Comparison of ENCODE assay signal across 8 mouse cellular contexts in genomic region chr12:112678555-112679026, GRCm38 (mm10). TPM values are rescaled to one million over a fixed set of nuclear protein-coding genes. Genes with fewer than 3 reads are reported as not detected.
A peak's percentile ranks its signal among the peaks of the same experiment; 100 is the strongest.
DNase-seq lines count a peak whose midpoint lies in the region; ATAC-seq and TF ChIP-seq lines count a peak whose summit lies in the region.

Zbtb42 (plus strand) TSS chr12:112678828.

- DNase-seq in G1E (ENCODE audit: low spot score) = no peak
- DNase-seq in heart, adult 11 months = peak; percentile 98
- DNase-seq in lung, adult 18-20 months = peak; percentile 80 to 89
- no peak for DNase-seq in frontal cortex, postnatal 14 days (ENCODE audit: low spot score in 2 of 2)
- DNase-seq in layer of hippocampus, adult 9-11 months = no peak

- ATAC-seq in G1E (ENCODE audit: extremely low read depth, insufficient number of reproducible peaks, low FRiP score, poor library complexity, severe bottlenecking) = no peak
- peak; percentile 46 for ATAC-seq in intestine, postnatal 0 days
- ATAC-seq in neural tube, embryonic 13.5 days (ENCODE audit: low read depth) = no peak

- under 1% methylated on average over 54 of the region's 60 CpGs for WGBS in intestine, postnatal 0 days
- under 1% methylated on average over 43 of the region's 60 CpGs for WGBS in neural tube, embryonic 13.5 days

- H3K27me3 ChIP-seq in G1E (ENCODE audit: insufficient read depth, low read length) = peaks cover 69% of the 10 kb centered on the region
- no peaks in the 10 kb centered on the region for H3K27me3 ChIP-seq in intestine, postnatal 0 days (replicated peaks; ENCODE audit: control insufficient read depth, insufficient read depth, low read length)
- peaks cover 42% of the 10 kb centered on the region for H3K27me3 ChIP-seq in neural tube, embryonic 13.5 days

- H3K27ac ChIP-seq in brown adipose tissue, adult 24 weeks (replicated peaks; ENCODE audit: low read depth, low read length) = peak within 1 kb of the TSS; percentile 46
- peak within 1 kb of the TSS; percentile 90 for H3K27ac ChIP-seq in intestine, postnatal 0 days (ENCODE audit: low read depth, low read length)
- H3K27ac ChIP-seq in neural tube, embryonic 13.5 days (replicated peaks) = no peak within 1 kb of the TSS

- H3K9ac ChIP-seq in intestine, postnatal 0 days (ENCODE audit: low read depth, low read length) = peak within 1 kb of the TSS; percentile 71
- peak within 1 kb of the TSS; percentile 69 for H3K9ac ChIP-seq in neural tube, embryonic 13.5 days

- H3K4me2 ChIP-seq in intestine, postnatal 0 days (replicated peaks; ENCODE audit: low read depth) = peak within 1 kb of the TSS; percentile 91
- H3K4me2 ChIP-seq in neural tube, embryonic 13.5 days = peak within 1 kb of the TSS; percentile 92

- peaks cover 7% of the 10 kb centered on the region for H3K9me3 ChIP-seq in G1E (replicated peaks)
- no peaks in the 10 kb centered on the region for H3K9me3 ChIP-seq in intestine, postnatal 0 days (ENCODE audit: control insufficient read depth)
- H3K9me3 ChIP-seq in neural tube, embryonic 13.5 days = no peaks in the 10 kb centered on the region

- no peaks in the 10 kb centered on the region for H3K36me3 ChIP-seq in G1E (replicated peaks)
- peaks cover 17% of the 10 kb centered on the region for H3K36me3 ChIP-seq in intestine, postnatal 0 days (ENCODE audit: control insufficient read depth, insufficient read depth)
- no peaks in the 10 kb centered on the region for H3K36me3 ChIP-seq in neural tube, embryonic 13.5 days

- H3K4me3 ChIP-seq in G1E (ENCODE audit: low read depth, low read length) = peak within 1 kb of the TSS; percentile 71
- peak within 1 kb of the TSS; percentile 82 for H3K4me3 ChIP-seq in brown adipose tissue, adult 24 weeks (ENCODE audit: insufficient read depth, low read depth, low read length)
- H3K4me3 ChIP-seq in intestine, postnatal 0 days (ENCODE audit: low read depth, low read length) = peak within 1 kb of the TSS; percentile 65
- peak within 1 kb of the TSS; percentile 52 for H3K4me3 ChIP-seq in neural tube, embryonic 13.5 days

- TF ChIP-seq CTCF in G1E (IDR thresholded peaks at IDR 0.05; ENCODE audit: low read depth, low read length) = no peak
- TF ChIP-seq CTCF in intestine, postnatal 0 days (IDR thresholded peaks at IDR 0.05; ENCODE audit: low read depth) = no peak

- peaks cover 59% of the 10 kb centered on the region for H3K4me1 ChIP-seq in G1E (ENCODE audit: insufficient read depth, low read depth, low read length)
- H3K4me1 ChIP-seq in brown adipose tissue, adult 24 weeks (ENCODE audit: control insufficient read depth, insufficient read depth, insufficient read length, low read length) = peaks cover 2% of the 10 kb centered on the region; the same call in 1 of the 2 replicates
- 0 out of 2 replicates have a peak, but pooled peaks cover 7% of the 10 kb centered on the region for H3K4me1 ChIP-seq in intestine, postnatal 0 days (replicated peaks; ENCODE audit: control insufficient read depth, insufficient read depth, low read length)
- H3K4me1 ChIP-seq in neural tube, embryonic 13.5 days (replicated peaks) = peaks cover 49% of the 10 kb centered on the region

RNA-seq across cellular contexts. Expression of gene Zbtb42, which starts in this region (rescaled TPM):
- total RNA-seq in G1E (2014; fragmentation: Nextera tagmentation) (0.98 TPM in 1 of 2 replicates, not detected in the other), G1E (2017) (0.17 and 0.33 TPM in 2 replicates)
- polyA plus RNA-seq in G1E (2012) = 0.53 and 0.80 TPM in 2 replicates
- polyA plus RNA-seq in brown adipose tissue, adult 24 weeks (2012; ENCODE audit: insufficient read depth, insufficient read length, missing spikeins) = 0.58 and 0.75 TPM in 2 replicates
- polyA plus RNA-seq in intestine, postnatal 0 days (2015; fragmentation: Nextera tagmentation; extraction: Ambion mirVana) = 8.1 and 8.3 TPM in 2 replicates
- polyA plus RNA-seq in neural tube, embryonic 13.5 days (2015; fragmentation: Nextera tagmentation; extraction: Ambion mirVana) = 2.1 TPM in 2 replicates

Comparison
In these comparisons a context has a peak if more than half of its experiments do, and no peak if none do; other contexts are left out.
1. DNase-seq: peak in heart, adult 11 months (single experiment) and lung, adult 18-20 months (2 of 2); none in G1E (single experiment), frontal cortex, postnatal 14 days (0 of 2) and layer of hippocampus, adult 9-11 months (single experiment).
2. Peak in every context shown above with its lines, with median percentiles within 50 percentile points of each other: H3K4me3 ChIP-seq.